Mouse (Mus musculus) kidney, postnatal 25 days (tissue): ENCODE measurements around the gene Stx1a.

Experiments used
- DNase-seq, 2 experiments: peaks; one replicate each; pipeline ENCODE4 v3.0.0; 2021; ENCODE audit warnings: mixed read lengths in 2 of 2

Gene Stx1a

GRCm38 (mm10) chr5:135008671-135009589 lies 14.4 kb upstream of the Stx1a start, which contains the start of gene Abhd11:
Gene Abhd11 (plus strand): TSS chr5:135009152.
- DNase-seq, result peak; percentile 100

- DNase-seq, result peak; percentile 91 to 95
These were observed 13.5 kb upstream of the Stx1a start for GRCm38 (mm10) chr5:135009590-135010319.

DNA sequence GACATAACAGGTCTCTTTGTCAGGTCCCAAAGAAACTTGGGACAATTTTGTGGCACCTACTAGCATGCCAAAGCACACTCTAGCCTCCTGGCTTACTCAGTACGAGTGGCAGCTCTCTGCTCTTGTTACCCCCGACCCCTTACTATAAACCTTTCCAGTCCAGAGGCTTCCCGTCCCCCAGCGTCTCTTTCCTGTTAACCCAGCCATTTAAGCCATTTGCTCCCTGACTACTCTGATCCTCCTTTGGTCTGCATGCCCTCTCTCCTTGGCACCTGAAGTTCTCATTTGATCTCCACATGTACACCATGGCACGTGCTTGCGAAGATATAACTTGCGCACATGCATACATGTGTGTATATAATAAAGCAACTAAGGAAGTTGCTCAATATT lies 13.0 kb upstream of the Stx1a start:
- no peak for DNase-seq

DNA sequence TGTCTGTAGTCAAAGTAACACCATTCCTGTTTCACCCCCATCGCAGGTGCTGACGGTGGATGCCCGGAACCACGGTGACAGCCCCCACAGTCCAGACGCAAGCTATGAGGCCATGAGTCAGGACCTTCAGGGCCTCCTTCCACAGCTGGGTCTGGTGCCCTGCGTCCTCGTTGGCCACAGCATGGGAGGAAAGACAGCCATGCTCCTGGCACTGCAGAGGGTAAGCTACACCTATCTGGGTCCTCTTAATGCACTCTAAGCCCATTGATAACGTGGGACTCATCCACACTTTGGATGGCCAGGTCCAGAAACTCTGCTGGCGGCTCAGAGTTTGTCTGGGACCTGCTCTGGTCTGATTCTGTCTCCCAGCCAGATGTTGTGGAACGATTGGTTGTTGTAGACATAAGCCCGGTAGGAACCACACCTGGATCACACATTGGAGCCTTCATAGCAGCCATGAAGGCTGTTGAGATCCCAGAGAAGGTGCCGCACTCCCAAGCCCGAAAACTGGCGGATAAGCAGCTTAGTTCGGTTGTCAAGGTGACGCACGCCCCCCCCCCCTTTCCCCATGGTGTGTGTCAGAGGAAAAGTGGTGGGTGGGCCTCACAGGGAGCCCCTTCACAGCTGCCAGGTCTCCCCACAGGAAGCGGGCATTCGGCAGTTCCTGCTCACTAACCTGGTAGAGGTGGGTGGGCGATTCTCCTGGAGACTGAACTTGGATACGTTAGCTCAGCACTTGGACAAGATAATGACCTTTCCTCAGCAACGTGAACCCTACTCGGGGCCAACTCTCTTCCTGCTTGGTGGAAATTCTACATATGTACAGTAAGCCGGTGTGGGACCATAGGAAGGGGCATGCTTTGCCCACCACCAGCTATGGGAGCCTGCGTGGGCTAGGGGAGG lies 12.2 kb upstream of the Stx1a start:
- DNase-seq, result no peak

DNA sequence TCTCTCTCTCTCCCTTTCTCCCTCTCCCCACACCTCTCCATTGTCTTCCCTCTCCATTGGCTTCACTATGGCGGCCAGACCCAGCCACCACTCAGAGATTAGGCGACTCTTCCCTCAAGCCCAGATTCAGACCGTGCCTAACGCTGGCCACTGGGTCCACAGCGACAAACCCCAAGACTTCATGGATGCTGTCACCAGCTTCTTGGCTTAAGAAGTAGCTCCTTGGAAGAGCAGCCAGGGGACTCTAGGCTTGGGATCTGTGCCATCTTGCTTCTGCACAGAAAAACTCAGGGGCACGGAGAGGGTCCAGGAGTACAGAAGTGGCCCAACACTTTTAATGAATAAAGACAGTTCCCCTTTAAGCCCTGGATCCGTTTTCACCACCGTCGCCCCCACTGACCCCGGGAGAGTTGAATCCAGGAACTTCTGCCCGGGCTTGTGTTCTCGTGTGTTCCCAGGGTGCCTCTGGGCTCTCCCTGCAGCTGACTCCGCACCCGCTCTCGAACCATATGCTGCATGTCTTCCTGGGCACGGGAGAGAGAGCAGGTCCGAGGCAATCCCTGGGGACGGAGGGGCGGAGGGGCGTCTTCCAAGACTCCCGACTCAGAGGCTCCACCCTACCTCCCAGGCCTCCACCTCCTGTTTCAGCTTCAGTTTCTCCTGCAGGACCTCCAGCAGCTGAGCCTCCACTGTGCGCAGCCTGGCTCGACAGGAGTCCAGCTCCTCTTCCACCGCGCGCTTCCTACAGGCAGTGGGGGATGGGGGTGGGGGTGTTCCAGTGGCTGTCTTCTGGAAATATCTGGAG lies 11.3 kb upstream of the Stx1a start:
- peak in 1 of 2 experiments; percentile 50 for DNase-seq

DNA sequence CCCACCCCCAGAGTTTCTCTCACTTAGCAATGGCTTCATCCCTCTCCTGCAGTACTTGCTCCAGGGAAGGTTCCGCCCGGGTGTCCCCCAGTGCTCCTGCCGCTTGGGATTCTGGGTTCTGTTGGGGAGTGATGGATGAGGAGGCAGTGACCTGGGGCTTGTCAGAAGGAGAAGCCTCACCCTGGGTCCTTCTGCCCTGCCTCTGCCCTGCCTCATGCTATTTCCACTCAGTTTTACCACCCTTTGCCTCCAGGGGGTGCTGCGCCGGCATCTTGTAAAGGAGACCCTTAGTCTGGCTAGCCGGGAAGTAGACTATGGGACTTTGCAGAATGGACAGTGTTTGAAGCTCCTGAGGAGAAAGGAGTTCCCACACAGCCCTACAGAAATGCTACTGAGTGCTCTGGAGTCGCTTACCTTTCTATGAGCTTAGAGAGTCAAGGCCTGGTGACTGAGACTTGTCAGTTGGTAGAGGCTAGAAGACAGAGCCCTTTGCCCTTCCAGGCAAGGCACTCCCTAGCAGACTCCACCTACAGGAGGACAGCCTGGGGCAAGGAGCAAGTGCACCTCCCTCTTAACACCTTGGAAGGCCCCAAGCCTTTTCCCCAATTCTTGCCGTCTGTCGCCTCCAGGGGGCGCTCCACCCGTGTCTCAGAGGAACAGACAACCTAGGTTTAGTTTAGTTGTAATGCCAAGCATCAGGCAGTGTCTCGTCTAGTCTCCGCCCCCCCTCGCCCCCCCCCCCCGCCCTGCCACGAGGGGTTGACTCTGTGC lies 10.4 kb upstream of the Stx1a start:
- peak; percentile 90 to 91 for DNase-seq

DNA sequence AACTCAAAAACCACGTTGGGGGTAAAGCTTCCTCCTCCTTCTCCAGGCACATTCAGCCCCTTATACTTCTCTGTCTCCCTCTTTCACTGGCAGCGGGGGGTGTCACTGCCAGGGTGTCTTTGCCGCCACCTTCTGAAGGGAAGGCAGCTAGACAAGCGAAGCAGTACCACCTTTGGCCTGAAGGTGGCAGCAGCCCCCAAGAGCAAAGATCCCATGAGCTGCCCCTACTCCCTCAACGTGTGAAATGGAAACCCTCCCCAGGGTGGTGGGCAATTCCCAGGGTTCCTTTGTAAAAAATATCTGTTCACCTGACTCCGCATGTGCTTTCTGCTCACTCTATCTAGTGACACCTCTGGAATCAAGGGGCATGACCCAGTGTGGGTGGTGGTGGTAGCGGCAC lies 7.8 kb upstream of the Stx1a start:
- DNase-seq, result peak; percentile 86 to 93

DNA sequence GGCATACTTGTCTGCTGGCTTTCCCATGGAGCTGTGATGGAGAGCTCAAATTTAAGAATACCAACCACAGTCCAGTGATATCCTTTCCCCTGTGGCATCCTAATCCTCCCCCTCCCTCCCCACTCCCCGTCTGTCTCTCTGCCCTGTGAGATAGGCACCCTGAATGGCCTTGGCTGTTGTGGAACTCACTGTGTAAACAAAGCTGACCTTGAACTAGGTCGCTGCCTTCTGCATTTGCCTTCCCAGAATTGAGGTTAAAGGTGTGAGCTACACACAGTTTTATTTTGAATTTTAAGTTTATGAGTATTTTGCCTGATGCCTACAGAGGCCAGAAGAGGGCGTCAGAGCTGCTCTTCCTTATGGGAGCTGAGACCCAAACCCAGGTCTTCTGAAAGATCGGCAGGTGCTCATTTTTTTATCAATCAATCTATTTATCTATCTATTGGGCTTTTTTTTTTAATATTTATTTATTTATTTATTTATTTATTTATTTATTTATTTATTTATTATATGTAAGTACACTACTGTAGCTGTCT lies 7.0 kb upstream of the Stx1a start:
- no peak for DNase-seq

DNA sequence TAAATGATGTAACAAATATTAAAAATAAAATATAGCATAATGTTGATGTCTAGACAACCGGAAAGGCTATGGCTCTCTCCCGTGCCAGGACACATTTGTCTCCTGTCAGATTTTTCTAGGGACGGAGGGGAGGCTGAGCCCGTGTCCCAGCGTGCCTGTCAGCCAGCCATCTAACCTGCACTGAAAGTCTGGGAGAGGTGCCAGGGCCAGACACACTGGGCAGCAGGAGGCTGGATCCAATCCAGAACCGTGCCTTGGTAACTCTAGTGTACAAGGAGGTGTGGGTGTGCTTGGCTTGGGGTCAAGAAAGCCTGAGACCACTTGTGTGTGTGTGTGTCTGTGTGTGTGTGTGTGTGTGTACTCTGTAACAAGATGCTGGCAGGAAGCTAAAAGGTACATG lies 1.5 kb upstream of the Stx1a start:
- peak; percentile 94 to 95 for DNase-seq

- peak in 1 of 2 experiments; percentile 50 for DNase-seq
These were observed 1.5 kb downstream of the Stx1a start for GRCm38 (mm10) chr5:135024665-135025224.

- DNase-seq, result no peak
These were observed 2.6 kb downstream of the Stx1a start for GRCm38 (mm10) chr5:135025899-135026298.

GRCm38 (mm10) chr5:135029007-135029854 lies 5.9 kb downstream of the Stx1a start:
- peak; percentile 65 to 69 for DNase-seq

DNA sequence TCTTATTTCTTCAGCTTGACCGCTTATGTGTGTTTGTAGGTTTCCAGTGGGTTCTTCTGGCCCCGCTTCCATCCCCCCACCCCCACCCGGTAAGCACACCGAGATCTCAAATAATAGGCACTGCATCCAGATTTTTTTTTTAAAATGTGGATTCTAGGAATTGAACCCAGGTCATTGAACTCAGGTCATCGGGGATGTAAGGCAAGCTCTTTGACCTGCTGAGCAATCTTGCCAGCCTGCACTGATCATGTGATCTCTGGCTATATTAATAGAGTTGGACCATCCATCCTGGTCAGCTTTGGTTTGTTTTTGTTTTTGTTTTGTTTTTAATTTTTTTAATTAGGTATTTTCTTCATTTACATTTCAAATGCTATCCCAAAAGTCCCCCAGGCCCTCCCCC lies 9.3 kb downstream of the Stx1a start:
- DNase-seq, result no peak

DNA sequence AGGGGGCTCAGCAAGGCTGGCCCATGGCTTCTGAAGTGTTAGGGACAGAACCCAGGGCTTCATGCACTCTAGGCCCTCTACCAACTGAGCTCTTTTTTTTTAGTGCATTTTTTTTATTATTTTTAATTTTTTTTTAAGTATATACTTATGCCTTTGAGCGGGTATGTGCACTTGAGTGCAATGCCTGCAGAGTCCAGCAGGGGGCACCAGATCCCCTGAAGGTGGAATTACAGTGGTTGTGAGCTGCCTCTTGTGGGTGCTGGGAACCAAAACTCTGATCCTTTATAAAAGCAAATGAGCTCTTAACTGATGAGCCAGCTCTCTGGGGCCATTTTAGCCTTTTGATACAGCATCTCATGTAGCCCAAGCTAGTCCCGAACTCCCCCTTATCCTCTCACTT lies 11.3 kb downstream of the Stx1a start:
- DNase-seq, result no peak

GRCm38 (mm10) chr5:135035608-135036359 lies 12.5 kb downstream of the Stx1a start:
- DNase-seq, result peak; percentile 42 to 83

- no peak for DNase-seq
These were observed 14.7 kb downstream of the Stx1a start for GRCm38 (mm10) chr5:135037946-135038345.

- DNase-seq, result no peak
These were observed 16.3 kb downstream of the Stx1a start for GRCm38 (mm10) chr5:135039541-135039940.

DNA sequence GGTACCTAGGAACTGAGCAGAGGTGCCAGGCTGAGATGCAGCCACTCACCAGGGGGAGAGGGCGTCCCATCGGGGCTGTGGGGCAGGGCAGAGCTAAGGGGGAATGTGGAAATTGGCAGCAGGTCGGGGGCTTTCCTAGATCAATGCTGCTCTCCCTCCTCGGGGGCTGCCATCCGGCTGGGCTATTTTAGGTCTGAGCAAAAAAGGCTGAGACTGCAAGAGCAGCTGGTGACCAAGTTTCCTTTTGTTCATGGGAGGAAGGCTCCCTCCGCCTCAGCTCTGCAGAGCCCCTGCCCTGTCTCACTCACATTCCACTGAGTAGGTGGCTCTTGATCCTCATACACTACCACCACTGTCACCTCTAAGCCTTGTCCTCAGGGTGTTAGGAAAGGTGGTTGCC lies 16.8 kb downstream of the Stx1a start:
- no peak for DNase-seq

DNA sequence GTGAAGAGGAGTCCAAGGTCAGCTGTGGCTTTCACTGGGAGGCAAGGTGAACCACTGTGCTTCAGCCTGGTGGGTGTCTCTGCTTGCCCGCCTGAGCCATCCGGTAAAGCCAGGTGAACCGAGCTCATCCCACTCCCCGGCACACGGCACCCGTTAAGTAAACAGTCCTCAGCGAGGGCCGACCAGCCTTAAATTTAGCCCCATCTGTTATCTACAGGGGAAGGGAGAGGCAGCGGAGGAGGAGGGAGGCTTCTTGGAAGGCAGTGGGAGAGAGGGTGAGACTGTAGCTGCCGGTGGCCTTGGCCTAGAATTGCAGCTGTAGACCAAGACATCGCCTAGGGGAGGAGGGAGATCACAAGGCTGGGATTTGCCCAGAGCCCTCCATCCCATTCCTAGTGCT lies 17.5 kb downstream of the Stx1a start:
- DNase-seq, result no peak
